Mouse (Mus musculus): Measurements from ENCODE around the gene Gm13276. TPM values are rescaled to one million over a fixed set of nuclear protein-coding genes. Genes with fewer than 3 reads are reported as not detected.
"Not testable (repeated sequence)": the region's sequence is repeated elsewhere in the genome, so short reads cannot be mapped to it uniquely, and the experiment has no call there.

Gm13276 gene
- total RNA-seq (2021), result not detected
- polyA plus RNA-seq (2012; rRNA removed), result not detected in 2 replicates
- long read RNA-seq, result 0 reads

DNA sequence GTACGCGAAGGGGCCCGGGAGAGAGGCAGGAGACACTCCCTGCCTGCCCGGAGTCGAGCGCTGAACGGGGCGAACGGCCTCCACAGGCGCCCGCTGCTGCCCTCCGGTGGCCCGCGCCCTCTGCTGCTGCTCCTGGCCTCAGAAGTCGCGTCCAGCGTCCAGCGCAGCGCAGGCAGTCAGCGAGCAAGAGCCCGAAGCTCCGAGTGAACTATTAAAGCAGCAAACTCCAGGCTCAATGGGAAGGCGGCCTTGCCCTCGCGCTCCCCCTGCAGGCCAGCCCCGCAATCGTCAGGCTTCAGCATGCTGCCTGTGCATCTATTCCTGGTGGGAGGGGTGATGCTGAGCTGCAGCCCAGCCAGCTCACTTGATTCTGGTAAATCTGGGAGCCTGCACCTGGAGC, at the start of gene Gm13276:
Gene Gm13276 (plus strand): TSS at position 301 of the 400 bp plus-strand sequence.
- not testable (repeated sequence) for DNase-seq

- peak; percentile 70 for DNase-seq
Observed at GRCm38 (mm10) chr4:88738480-88738879, 47.0 kb upstream of the Gm13276 start.

DNA sequence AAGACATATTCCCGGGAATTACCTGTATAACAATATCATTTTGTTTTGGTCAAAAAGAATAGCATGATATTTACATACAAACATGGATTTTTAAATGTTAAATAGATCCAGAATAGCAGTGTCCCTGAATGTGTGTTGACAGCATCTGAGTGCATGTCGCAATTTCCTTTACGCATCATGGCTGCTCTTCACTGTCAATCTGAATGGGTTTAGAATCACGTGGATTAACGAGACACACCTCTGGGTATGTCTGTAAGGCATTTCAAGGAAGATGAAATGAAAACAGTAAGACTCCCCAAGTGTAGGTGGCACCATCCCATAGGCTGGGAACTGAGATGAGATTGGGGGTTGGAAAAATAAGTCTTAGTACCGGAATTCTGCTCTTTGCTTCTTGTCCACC, 46.5 kb upstream of the Gm13276 start:
- no peak for DNase-seq

DNA sequence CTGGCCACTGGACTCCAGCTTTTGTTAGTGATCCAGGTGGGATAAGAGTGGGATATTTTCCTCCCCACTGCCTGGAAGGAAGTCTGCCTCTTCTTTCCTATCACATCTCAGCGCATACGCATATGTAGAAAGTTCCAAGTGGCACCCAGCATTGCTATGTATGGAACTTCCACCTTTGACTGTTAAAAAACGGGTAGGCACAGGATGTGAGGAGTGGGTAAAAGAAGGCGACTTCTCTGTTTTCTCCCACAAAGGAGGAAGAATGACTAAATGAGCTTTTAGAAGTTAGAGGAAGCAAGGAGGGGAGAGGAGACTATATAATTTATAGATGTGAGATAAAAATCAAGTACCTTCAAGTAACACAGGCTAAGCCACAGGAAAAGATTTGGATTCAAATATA, 44.1 kb upstream of the Gm13276 start:
- DNase-seq, result no peak

- DNase-seq, result no peak
Observed at GRCm38 (mm10) chr4:88742771-88743371, 42.6 kb upstream of the Gm13276 start.

GRCm38 (mm10) chr4:88744207-88744606, 41.3 kb upstream of the Gm13276 start:
- DNase-seq, result no peak

- no peak for DNase-seq
Observed at GRCm38 (mm10) chr4:88749926-88750325, 35.6 kb upstream of the Gm13276 start.

DNA sequence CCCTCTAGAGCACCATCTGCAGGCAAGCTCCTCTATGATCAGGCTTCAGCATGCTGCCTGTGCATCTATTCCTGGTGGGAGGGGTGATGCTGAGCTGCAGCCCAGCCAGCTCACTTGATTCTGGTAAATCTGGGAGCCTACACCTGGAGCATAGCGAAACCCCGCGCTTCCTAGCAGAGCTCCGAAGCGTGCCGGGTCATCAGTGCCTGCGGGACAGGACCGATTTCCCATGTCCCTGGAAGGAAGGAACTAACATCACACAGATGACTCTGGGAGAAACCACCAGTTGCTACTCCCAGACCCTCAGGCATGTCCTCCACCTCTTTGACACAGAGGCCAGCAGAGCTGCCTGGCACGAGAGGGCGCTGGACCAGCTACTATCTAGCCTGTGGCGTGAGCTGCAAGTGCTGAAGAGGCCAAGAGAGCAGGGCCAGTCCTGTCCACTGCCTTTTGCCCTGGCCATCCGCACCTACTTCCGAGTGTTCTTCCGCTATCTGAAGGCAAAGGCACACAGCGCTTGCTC, 30.6 kb upstream of the Gm13276 start, which contains the start of gene Gm13271:
Gene Gm13271 (plus strand): TSS at position 51 of the 523 bp plus-strand sequence.
- DNase-seq, result peak; percentile 63

- DNase-seq, result peak; percentile 43
Observed at GRCm38 (mm10) chr4:88756581-88757513, 28.7 kb upstream of the Gm13276 start.

DNA sequence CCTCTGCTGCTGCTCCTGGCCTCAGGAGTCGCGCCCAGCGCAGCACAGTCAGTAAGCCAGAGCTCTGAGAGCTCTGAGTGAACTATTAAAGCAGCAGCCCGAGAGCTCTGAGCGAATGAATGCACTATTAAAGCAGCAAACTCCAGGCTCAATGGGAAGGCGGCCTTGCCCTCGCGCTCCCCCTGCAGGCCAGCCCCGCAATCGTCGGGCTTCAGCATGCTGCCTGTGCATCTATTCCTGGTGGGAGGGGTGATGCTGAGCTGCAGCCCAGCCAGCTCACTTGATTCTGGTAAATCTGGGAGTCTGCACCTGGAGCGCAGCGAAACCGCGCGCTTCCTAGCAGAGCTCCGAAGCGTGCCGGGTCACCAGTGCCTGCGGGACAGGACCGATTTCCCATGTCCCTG, 27.9 kb upstream of the Gm13276 start:
- DNase-seq, result peak; percentile 92

DNA sequence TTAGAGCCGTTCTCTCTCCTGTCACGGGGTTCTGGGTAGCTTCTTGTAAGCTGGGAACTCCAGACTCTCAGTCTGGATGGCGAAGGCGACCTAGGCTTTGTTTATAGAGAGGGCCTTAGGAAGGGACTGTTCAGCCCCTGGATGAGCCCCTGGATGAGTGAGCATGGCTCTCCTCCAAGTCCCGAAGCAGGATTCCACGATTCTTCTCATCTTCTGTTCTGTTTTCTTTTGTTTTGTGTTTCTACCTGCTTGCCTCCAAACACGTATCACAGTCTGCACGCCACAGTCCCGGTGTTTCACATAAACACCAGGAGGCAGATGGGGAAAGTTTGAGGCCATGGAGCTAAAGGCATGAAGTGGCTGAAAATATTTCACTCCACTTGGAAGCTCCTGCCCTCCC, 26.8 kb upstream of the Gm13276 start:
- not testable (repeated sequence) for DNase-seq

- peak; percentile 26 for DNase-seq
Observed at GRCm38 (mm10) chr4:88759610-88760268, 25.8 kb upstream of the Gm13276 start, which contains the start of gene Gm13283. TSS of gene Gm13283 (plus strand) at chr4:88760119.

DNA sequence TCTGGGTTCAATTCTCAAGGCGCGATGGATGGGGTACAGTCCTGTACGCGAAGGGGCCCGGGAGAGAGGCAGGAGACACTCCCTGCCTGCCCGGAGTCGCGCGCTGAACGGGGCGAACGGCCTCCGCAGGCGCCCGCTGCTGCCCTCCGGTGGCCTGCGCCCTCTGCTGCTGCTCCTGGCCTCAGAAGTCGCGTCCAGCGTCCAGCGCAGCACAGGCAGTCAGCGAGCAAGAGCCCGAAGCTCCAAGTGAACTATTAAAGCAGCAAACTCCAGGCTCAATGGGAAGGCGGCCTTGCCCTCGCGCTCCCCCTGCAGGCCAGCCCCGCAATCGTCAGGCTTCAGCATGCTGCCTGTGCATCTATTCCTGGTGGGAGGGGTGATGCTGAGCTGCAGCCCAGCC, 25.1 kb upstream of the Gm13276 start:
- DNase-seq, result peak; percentile 90

GRCm38 (mm10) chr4:88761776-88762175, 23.7 kb upstream of the Gm13276 start:
- DNase-seq, result peak; percentile 45

DNA sequence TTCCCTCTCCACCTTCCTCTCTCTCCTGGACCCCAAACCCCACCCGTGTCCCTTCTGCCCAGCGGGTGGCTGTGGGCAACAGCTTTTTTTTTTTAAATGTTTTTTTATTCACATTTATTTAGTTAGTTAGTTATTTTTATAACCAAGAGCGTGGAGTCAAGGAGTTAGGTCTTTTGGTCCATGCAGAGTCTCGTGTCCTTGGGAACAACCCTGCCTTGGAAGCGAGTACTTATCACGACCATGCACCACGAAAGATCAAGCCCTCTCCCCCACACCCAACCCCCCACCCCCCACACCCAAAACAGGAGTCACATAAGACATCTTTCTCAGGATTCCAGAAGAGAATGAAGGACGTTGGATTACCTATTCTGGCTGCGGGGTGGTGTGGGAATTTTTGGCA, 23.2 kb upstream of the Gm13276 start:
- not testable (repeated sequence) for DNase-seq

- peak; percentile 86 for DNase-seq
Observed at GRCm38 (mm10) chr4:88763384-88764018, 22.0 kb upstream of the Gm13276 start.

- not testable (repeated sequence) for DNase-seq
Observed at GRCm38 (mm10) chr4:88773534-88773933, 12.0 kb upstream of the Gm13276 start, which contains the start of gene Gm13290. TSS of gene Gm13290 (plus strand) at chr4:88773834.

DNA sequence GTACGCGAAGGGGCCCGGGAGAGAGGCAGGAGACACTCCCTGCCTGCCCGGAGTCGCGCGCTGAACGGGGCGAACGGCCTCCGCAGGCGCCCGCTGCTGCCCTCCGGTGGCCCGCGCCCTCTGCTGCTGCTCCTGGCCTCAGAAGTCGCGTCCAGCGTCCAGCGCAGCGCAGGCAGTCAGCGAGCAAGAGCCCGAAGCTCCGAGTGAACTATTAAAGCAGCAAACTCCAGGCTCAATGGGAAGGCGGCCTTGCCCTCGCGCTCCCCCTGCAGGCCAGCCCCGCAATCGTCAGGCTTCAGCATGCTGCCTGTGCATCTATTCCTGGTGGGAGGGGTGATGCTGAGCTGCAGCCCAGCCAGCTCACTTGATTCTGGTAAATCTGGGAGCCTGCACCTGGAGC, 8.9 kb upstream of the Gm13276 start, which contains the start of gene Gm13289:
Gene Gm13289 (plus strand): TSS at position 301 of the 400 bp plus-strand sequence.
- not testable (repeated sequence) for DNase-seq

GRCm38 (mm10) chr4:88779550-88779949, 6.0 kb upstream of the Gm13276 start, which contains the start of gene Gm13272:
TSS of gene Gm13272 (plus strand) at chr4:88779850.
- not testable (repeated sequence) for DNase-seq

- not testable (repeated sequence) for DNase-seq
Observed at GRCm38 (mm10) chr4:88780320-88780719, 5.2 kb upstream of the Gm13276 start.

GRCm38 (mm10) chr4:88781831-88782230, 3.7 kb upstream of the Gm13276 start, which contains the start of gene Ifnz:
TSS of gene Ifnz (plus strand) at chr4:88782131.
- DNase-seq, result not testable (repeated sequence)

All from adrenal gland, adult 2 months (tissue).